Mouse (Mus musculus) layer of hippocampus, adult 8-10 months (tissue): ENCODE measurements at regions not wholly inside any gene's neighbourhood (a gene's known extent, or its start where the extent isn't known, plus 50 kb on each side); places are given as distances from the start of the nearest gene placed in this dataset.

Experiments
- DNase-seq, 2 experiments: peaks; one replicate each; pipeline ENCODE4 v3.0.0; 2022; ENCODE audit warnings: low spot score in 2 of 2

DNA sequence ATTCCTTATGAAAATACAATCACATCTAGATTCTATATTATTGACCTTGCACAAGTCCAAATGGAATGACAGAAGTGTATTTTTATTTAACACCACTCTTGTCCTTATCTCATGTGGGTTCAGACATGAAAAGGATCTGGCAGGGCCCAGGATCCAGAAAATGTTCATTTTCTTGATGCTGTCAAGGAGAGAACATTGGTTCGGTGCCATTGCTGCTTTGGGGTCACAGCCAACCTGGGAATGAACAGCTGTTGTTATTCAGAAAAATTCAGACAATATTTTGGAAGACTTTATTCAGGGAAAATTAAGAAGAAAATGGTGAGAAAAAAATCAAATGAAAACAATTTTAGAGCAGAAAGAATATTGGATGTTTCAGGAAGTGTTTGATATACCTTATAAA is 590.0 kb downstream of the Iqcm start:
- DNase-seq, result no peak

DNA sequence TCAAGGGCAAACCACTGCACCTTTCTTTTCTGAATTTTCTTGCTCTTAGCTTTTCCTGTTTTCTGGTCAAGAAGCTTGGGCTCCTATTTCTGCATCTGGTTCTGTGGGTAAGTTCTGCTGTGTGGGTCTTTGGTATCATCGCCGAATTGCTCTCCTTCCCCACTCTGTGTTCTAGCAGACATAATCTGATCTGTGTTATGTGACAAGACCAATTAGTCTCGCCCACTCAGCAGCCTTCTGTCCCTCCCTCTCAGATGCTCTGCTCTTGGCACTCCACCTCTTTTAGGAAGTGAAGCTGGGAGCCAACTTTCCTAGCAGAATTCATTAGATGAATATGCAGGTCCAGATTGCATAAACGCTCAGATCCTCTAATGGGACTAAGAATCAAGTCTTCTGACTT is 603.5 kb downstream of the Iqcm start:
- peak; percentile 86 to 87 for DNase-seq

DNA sequence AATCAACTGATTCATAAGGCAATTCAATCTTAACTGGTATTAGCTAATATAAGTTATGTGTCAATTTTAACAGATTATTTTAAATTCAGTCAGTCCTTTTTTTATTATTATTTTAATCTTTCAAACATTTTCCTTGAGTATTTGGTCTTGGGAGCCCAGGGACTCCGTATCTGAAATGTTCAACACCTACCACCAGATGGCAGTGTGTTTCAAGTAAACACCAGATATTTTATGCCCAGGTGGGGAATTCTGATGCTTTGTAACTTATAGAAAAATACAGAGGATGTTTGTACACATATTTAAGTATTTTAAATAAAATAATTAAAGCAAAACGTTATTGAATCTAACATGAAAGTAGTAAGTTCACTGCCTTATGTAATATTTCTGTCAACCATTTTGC is 619.2 kb downstream of the Iqcm start:
- no peak for DNase-seq

DNA sequence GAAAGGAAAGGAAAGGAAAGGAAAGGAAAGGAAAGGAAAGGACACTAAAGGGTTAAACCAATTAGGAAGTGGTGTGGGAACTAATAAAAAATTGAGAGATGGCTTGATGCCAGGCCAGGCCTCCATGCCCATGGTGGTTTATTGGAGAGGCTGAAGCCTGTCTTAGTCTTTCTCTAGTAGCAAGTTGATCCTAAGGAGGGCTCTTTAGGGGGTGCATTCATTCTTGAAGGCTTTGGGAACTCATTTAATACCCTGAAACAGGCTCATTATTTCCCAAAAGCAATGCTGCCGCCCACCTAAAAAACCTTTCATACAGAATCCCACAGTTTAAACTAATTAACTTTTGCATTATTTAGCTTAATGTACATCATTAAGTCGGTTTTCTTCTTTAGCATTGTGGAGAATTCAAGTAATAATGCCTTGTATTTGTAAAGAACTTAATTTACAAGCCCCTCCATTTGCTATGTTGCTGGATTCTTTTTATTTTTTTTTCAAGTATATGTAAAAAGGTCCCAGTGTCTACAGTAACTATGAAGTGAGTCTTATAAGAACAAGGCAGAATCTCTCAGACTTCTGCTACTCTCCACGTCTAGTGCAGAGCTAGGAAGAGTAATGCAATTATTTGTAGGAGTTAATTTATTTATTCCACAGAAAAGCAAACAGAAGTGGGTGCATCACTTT is 624.3 kb downstream of the Iqcm start:
- DNase-seq, result no peak

DNA sequence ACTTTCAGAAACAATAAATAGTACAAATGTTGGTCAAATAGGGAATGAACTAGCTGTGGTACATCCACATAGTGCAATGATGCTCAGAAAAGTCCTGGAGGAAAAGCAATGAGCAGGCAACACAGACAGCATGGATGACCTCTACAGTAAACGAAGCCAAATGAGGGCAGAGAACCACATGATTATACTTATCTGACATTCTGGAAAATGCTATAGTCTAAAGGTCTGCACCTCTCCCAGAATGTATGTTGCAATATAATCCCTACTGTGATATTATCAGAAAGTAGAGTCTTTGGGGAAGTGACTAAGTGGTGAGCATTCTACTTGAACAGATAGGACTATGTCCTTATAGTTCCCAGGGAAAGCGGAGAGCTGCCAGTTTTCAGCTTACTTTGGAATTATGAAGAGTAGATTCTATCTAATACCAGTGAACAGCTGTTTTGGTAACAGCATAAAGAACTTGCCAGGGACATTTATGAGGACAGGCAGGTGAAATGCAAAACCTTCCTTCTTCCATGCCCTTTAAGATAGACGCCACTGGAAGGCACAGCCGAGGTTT is 672.2 kb downstream of the Iqcm start:
- no peak for DNase-seq

DNA sequence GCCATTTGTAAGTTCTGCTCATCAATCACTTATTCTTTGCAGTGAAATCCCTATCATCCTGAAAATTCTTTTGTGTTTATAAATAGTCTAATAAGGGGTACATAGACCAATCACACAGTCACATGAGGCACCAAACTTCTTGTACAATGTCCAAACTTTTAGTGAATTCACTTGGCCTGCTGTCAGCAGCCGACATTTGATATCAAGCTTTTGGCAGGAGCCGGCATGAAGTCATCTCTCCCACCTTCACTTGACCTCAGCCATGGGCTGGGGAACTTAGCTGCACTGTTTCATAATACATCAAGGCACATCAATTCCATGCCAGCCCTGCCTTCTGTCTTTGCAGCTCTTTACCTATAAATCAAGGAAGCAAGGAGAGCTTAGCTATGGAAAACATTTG is 679.0 kb downstream of the Iqcm start:
- DNase-seq, result no peak

DNA sequence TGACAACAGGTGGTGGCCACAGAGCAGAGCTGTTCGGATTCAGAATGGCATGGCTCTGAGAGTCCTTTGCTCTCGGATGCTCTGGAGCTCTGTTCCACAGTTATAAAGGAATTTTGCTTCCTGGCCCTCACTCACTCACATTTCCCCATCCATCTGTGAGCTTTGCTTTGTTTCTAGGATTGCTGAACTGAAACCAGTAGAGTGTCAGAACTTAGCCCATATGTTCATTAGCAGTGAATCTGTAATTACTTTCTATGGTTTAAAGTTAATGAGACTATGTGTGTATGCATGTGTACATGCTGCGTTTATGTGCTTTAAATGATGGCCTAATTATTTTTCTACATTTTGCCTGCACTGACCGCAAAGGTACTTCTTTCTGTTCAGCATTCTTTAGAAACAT is 688.7 kb downstream of the Iqcm start:
- DNase-seq, result peak; percentile 8 to 13

DNA sequence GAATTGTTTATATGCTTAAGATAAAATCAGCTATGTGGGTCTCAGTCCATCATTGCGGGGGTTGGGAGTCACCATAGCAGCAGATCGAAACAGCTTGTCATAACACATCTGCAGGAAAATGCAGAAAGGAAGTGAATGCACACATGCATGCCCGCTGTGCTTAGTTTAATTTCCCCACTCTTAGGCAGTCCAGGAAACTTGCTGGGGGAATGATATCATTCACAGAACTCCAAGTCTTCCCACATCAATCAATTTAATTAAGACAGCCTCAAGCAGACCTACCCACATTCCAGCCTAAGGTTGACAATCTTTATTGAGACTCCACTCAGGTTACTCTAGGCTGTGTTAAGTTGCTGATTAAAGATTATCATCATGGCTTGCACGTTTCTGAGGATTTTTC is 700.2 kb downstream of the Iqcm start:
- DNase-seq, result no peak

DNA sequence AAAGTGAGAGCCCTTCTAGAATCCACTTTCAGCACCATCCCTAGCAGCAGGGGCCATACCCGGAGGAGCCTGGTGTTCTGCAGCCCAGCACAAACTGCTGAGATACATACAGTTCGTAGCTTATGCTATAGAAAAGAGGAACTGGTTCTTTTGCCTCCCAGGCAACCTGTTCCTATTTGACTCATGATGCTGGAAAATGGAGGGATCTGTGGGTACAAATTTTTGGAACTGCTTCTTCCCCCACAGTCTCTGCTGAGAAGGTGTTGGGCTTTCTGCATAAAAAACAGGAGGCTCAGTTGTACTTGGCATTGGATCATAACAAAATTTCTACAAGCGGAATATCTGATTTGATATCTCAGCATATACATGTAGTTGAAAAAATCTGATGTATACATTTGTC is 716.7 kb upstream of the Nr3c2 start:
- no peak for DNase-seq

DNA sequence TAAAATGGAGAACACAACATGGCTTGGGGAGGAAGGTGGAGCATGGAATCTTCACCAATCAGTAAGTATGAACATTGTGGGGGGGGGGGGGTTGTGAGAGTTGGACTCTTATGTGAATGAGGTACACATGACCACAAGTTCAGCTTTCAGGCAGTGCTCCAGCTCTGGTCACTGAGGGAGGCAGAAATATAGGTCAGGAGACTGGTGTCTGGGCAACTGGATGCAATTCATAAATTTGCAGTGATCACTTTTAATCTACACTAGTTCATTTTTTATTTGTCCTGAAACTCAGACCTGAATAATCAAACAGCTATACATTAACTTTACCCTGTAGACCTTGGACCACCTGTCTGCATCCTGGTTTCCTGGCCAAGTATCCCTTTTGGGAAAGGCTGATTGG is 715.4 kb upstream of the Nr3c2 start:
- DNase-seq, result no peak

DNA sequence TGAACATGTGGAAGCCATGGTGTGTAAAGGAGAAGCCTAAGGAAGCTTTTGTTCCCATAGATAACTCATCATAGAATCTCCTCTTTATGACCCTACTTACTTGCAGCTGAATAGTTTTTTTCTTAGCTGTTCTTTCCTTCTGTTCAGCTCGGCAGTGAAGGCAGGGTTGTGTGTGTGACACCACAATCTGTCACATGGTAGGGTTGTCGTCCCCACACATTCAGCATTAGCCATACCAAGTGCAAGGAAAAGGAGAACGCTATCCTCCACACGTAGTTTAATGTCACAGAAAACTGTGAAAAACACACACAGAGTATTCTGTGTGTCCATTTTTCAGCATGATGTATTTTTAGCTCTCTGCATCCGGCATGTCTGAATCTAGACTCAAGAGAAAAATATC is 711.9 kb upstream of the Nr3c2 start:
- DNase-seq, result no peak

DNA sequence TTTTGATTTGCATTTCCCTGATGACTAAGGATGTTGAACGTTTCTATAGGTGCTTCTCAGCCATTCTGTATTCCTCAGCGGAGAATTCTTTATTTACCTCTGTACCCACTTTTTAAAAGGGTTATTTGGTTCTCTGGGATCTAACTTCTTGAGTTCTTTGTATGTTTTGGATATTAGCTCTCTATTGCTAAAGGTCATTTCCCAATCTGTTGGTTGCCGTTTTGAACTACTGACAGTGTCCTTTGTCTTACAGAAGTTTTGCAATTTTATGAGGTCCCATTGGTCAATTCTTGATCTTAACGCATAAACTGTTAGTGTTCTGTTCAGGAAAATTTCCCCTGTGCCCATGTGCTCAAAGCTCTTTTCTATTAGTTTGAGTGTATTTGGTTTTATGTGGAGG is 687.4 kb upstream of the Nr3c2 start:
- DNase-seq, result no peak

DNA sequence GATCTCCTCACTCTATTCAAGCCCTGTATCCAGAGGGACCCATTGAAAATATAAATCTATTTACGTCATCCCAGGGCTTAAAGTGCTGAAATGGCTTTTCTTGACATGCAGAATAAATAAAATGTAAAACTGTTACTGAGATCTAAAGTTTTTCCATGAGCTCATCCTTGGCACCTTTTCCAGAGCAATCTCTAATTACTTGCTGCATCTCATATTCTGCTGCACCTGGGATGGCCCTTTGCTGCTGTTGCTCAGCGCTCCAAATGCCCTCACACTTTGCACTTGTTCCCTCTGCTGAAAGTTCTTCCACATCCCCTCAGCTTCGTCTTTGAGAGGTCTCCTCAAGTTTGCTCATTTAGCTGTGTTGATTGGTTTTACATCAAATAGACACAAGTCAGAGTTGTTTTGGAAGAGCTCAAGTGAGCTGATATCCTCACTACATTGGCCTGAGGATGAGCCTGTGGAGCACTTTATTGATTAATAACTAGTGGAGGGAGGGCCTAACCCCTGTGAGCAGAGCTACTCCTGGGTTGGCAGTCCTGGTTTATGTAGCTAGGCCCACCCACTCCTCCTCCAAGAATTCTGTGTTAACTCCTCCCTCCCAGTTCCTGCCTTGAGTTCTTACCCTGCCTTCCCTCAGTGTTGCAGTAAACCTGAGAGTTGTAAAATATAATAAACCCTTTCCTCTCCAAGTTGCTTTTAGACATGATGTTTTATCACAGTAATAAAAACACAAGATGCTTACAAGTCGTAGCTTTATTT is 681.2 kb upstream of the Nr3c2 start:
- DNase-seq, result no peak

DNA sequence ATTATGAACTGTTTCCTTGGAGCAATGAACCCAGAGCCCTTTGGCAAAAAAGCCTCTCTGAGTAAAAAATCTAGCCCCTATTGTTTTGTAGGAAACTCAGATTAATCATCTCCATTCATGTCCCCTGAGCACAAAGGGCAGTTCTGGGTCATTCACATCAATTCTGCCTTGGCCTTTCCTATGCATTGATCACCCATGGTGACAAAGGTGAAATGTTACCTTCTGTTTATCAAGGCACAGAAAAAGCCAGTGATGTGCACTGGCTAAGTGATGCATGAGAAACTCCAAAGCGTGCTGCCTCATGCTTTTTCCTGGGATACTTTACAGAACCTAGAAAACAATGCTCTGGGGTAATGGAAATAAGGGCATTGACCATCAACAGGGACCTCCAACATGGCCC is 668.4 kb upstream of the Nr3c2 start:
- no peak for DNase-seq

DNA sequence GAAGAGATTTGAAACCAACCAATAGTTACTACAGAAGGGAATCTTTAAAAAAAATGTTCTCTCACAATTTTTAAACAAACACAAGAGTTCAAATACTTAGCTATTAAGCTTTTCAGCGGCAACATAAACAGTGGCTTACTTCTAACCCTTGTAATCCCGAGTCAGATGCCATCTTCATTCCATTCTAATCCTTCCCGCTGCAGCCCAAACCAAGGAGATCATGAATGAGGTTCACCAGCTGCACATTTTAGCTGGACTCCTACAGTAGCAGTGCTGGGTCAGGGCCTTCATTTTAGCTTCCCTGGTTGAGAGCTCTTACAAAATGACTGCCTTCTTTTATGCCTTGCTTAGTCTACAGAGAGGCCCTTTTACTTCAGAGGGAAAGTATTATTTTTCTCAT is 650.0 kb upstream of the Nr3c2 start:
- no peak for DNase-seq

DNA sequence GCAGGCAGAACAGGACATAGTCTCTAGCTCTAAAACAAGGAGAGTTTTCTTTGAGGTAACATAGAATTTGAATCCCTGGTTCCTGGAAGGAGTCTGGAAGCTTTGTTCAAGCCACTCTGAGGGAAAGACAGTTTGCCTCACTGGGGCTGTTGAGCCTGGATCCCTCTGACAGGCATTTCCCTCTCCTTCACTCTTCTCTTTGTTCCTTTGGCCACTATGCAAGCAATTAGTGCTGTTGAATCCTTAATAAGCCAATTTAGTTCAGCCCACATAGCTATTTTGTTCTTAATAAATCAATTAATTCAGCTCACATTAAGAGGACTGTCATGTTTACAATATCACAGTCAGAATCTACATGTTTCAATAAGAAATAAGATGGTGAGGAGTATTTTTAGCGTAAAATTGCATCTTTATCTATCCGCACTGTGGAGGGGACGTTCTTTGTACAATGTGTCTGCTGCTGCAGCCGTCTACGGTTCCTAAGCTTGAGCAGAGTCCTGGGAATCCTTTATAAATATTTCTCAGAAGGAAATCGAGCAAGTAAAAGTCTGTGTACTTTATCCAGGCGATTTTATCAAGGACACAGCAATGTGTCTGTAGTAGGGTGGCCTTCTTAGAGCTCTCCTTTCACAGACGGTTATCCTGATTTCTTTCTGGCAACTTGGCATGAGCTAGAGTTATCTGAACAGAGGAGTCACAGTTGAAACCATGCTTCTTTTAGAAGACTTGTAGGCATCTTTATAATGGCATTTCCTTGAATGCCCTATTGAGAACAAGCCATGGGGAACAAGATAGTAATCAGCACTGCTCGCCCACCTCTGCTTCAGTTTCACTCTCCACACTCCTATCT is 646.9 kb upstream of the Nr3c2 start:
- no peak for DNase-seq
